19 mouse cellular contexts compared by ENCODE assay signal in genomic region chr4:126123309-126124040, GRCm38 (mm10). TPM values are rescaled to one million over a fixed set of nuclear protein-coding genes. Genes with fewer than 3 reads are reported as not detected.
A peak's percentile ranks its signal among the peaks of the same experiment; 100 is the strongest.
DNase-seq lines count a peak whose midpoint lies in the region; ATAC-seq and TF ChIP-seq lines count a peak whose summit lies in the region.
"Had no signal": no experiment of that assay in that cellular context is flagged by ENCODE, and none has a peak within 500 bp of the region (broad histone marks: within the 10 kb centered on the region; RNA-seq: fewer than 3 reads in every experiment).

No protein-coding gene starts in this region.

- no peak for ATAC-seq in lung, embryonic 16.5 days (ENCODE audit: low read depth)
- no peak for ATAC-seq in megakaryocyte progenitor cell, adult 5-6 weeks (replicated peaks; ENCODE audit: poor library complexity)
- ATAC-seq: intestine, postnatal 0 days; midbrain, embryonic 15.5 days had no signal

- no peak for TF ChIP-seq POLR2A in brain, embryonic 14.5 days (IDR thresholded peaks at IDR 0.05; ENCODE audit: borderline replicate concordance, extremely low read depth, insufficient read depth, insufficient read length, poor library complexity, severe bottlenecking)

- H3K27ac ChIP-seq in lung, embryonic 16.5 days (ENCODE audit: low read length) = 0 out of 2 replicates have a peak overlapping the region, but pooled peaks have one; percentile 3
- H3K27ac ChIP-seq: forebrain, embryonic 12.5 days; limb, embryonic 15.5 days; macrophage; midbrain, embryonic 15.5 days; neural tube, embryonic 12.5 days; stomach, embryonic 15.5 days had no signal

- H3K36me3 ChIP-seq in lung, embryonic 16.5 days (ENCODE audit: control insufficient read depth, insufficient read depth, low read length) = peaks cover 36% of the 10 kb centered on the region

- no peak for TF ChIP-seq CTCF in brain, embryonic 14.5 days (IDR thresholded peaks at IDR 0.05; ENCODE audit: borderline replicate concordance, extremely low read depth, insufficient read depth, insufficient read length)

- peaks cover 7% of the 10 kb centered on the region; the same call in 1 of the 2 replicates for H3K4me1 ChIP-seq in lung, embryonic 16.5 days (replicated peaks; ENCODE audit: control insufficient read depth, insufficient read depth, low read length)
- H3K4me1 ChIP-seq: limb, embryonic 15.5 days; midbrain, embryonic 15.5 days; neural tube, embryonic 12.5 days; stomach, embryonic 15.5 days had no signal

- DNase-seq in frontal cortex, adult 2 months (ENCODE audit: extremely low spot score in 1 of 2, low spot score in 1 of 2) = peak; percentile 61 to 66
- DNase-seq in frontal cortex, postnatal 14 days (ENCODE audit: low spot score in 2 of 2) = no peak
- no peak for DNase-seq in lung, postnatal 14 days
- DNase-seq in brain, embryonic 14.5 days (ENCODE audit: low read depth) = peak; percentile 32
- peak; percentile 61 to 69 for DNase-seq in cerebellum, postnatal 14 days
- DNase-seq: heart, adult 18-20 months; heart, postnatal 14 days; kidney, postnatal 14 days; thymus, postnatal 4 days had no signal

- H3K9ac ChIP-seq in lung, embryonic 16.5 days (ENCODE audit: low read length) = no peak overlapping the region
- H3K9ac ChIP-seq: forebrain, embryonic 12.5 days; limb, embryonic 15.5 days; midbrain, embryonic 15.5 days; neural tube, embryonic 12.5 days; stomach, embryonic 15.5 days had no signal

- no peaks in the 10 kb centered on the region for H3K27me3 ChIP-seq in lung, embryonic 16.5 days (ENCODE audit: control insufficient read depth, insufficient read depth, low read depth, low read length)
- H3K27me3 ChIP-seq: forebrain, embryonic 12.5 days; limb, embryonic 15.5 days; midbrain, embryonic 15.5 days; neural tube, embryonic 12.5 days; stomach, embryonic 15.5 days had no signal

- WGBS in lung, embryonic 16.5 days = 56% methylated on average over 10 of the region's 10 CpGs

- no peak overlapping the region for H3K4me2 ChIP-seq in lung, embryonic 16.5 days (ENCODE audit: low read depth, low read length)
- H3K4me2 ChIP-seq: forebrain, embryonic 12.5 days; limb, embryonic 15.5 days; midbrain, embryonic 15.5 days; neural tube, embryonic 12.5 days; stomach, embryonic 15.5 days had no signal

- peaks cover 2% of the 10 kb centered on the region; the same call in 1 of the 2 replicates for H3K9me3 ChIP-seq in lung, embryonic 16.5 days (ENCODE audit: control insufficient read depth, low read length)
- H3K9me3 ChIP-seq: limb, embryonic 15.5 days; midbrain, embryonic 15.5 days; stomach, embryonic 15.5 days had no signal

- no peak overlapping the region for H3K4me3 ChIP-seq in lung, embryonic 16.5 days (ENCODE audit: low read length)
- H3K4me3 ChIP-seq: forebrain, embryonic 12.5 days; limb, embryonic 15.5 days; midbrain, embryonic 15.5 days; neural tube, embryonic 12.5 days; stomach, embryonic 15.5 days had no signal

RNA-seq across cellular contexts. Expression of gene Stk40, which starts 19.7 kb away (rescaled TPM):
- polyA plus RNA-seq in frontal cortex, adult 2 months (2012; rRNA removed) = 18.9 and 22.2 TPM in 2 replicates
- 37.7 and 40.3 TPM in 2 replicates for polyA plus RNA-seq in lung, embryonic 16.5 days (2015; fragmentation: Nextera tagmentation; extraction: Ambion mirVana)
- polyA plus RNA-seq in brain, embryonic 14.5 days (2012; rRNA removed) = 19.6 and 28.1 TPM in 2 replicates
- 6.5 and 7.3 TPM in 2 replicates for total RNA-seq in megakaryocyte progenitor cell, adult 5-6 weeks (2015)
- total RNA-seq in megakaryocyte progenitor cell, adult 5-6 weeks (2017) = 5.9 and 6.0 TPM in 2 replicates

RNA-seq across cellular contexts. Expression of gene Eva1b, which starts 24.1 kb away (rescaled TPM):
- polyA plus RNA-seq in frontal cortex, adult 2 months (2012; rRNA removed) = 8.6 and 9.3 TPM in 2 replicates
- 98.0 and 108 TPM in 2 replicates for polyA plus RNA-seq in lung, embryonic 16.5 days (2015; fragmentation: Nextera tagmentation; extraction: Ambion mirVana)
- polyA plus RNA-seq in brain, embryonic 14.5 days (2012; rRNA removed) = 20.7 and 23.1 TPM in 2 replicates
- total RNA-seq in megakaryocyte progenitor cell, adult 5-6 weeks (2015) = 0.12 and 0.94 TPM in 2 replicates
- 1.7 TPM in 1 of 2 replicates, not detected in the other for total RNA-seq in megakaryocyte progenitor cell, adult 5-6 weeks (2017)

RNA-seq across cellular contexts. Expression of gene Lsm10, which starts 27.1 kb away (rescaled TPM):
- 25.3 and 26.7 TPM in 2 replicates for polyA plus RNA-seq in frontal cortex, adult 2 months (2012; rRNA removed)
- 57.2 and 57.7 TPM in 2 replicates for polyA plus RNA-seq in lung, embryonic 16.5 days (2015; fragmentation: Nextera tagmentation; extraction: Ambion mirVana)
- 53.6 and 72.8 TPM in 2 replicates for polyA plus RNA-seq in brain, embryonic 14.5 days (2012; rRNA removed)
- 20.4 and 25.1 TPM in 2 replicates for total RNA-seq in megakaryocyte progenitor cell, adult 5-6 weeks (2015)
- 14.7 and 15.9 TPM in 2 replicates for total RNA-seq in megakaryocyte progenitor cell, adult 5-6 weeks (2017)

RNA-seq across cellular contexts. Expression of gene Sh3d21, which starts 39.8 kb away (rescaled TPM):
- polyA plus RNA-seq in frontal cortex, adult 2 months (2012; rRNA removed) = 1.0 TPM in 2 replicates
- polyA plus RNA-seq in lung, embryonic 16.5 days (2015; fragmentation: Nextera tagmentation; extraction: Ambion mirVana) = 9.2 and 12.3 TPM in 2 replicates
- polyA plus RNA-seq in brain, embryonic 14.5 days (2012; rRNA removed) = 0.66 and 0.81 TPM in 2 replicates
- 0.07 and 0.91 TPM in 2 replicates for total RNA-seq in megakaryocyte progenitor cell, adult 5-6 weeks (2015)
- 0.14 TPM in 1 of 2 replicates, not detected in the other for total RNA-seq in megakaryocyte progenitor cell, adult 5-6 weeks (2017)
- total RNA-seq: common myeloid progenitor, adult 5-6 weeks had no signal

Comparison
In these comparisons a context has a peak if more than half of its experiments do, and no peak if none do; other contexts are left out.
1. DNase-seq: peak in frontal cortex, adult 2 months (2 of 2), brain, embryonic 14.5 days (single experiment) and cerebellum, postnatal 14 days (2 of 2); none in frontal cortex, postnatal 14 days (0 of 2) and lung, postnatal 14 days (single experiment).